Mouse (Mus musculus) brain, adult 10 weeks (tissue): ENCODE data around the gene Hsd17b12. TPM values are rescaled to one million over a fixed set of nuclear protein-coding genes. Genes with fewer than 3 reads are reported as not detected.

Experiments used
- polyA plus RNA-seq: library from polyadenylated mRNA; stranded (reverse); fragments of 350-450 nt; fragmentation: Illumina TruSeq; extraction: RNeasy Lipid Tissue Mini Kit (QIAGEN cat#74804); gene quantifications from one replicate; pipeline ENCODE4 v1.2.3, GENCODE M21; 2015; ENCODE audit warnings: low read depth, low replicate concordance

The Hsd17b12 gene
- 125 TPM for polyA plus RNA-seq

DNA sequence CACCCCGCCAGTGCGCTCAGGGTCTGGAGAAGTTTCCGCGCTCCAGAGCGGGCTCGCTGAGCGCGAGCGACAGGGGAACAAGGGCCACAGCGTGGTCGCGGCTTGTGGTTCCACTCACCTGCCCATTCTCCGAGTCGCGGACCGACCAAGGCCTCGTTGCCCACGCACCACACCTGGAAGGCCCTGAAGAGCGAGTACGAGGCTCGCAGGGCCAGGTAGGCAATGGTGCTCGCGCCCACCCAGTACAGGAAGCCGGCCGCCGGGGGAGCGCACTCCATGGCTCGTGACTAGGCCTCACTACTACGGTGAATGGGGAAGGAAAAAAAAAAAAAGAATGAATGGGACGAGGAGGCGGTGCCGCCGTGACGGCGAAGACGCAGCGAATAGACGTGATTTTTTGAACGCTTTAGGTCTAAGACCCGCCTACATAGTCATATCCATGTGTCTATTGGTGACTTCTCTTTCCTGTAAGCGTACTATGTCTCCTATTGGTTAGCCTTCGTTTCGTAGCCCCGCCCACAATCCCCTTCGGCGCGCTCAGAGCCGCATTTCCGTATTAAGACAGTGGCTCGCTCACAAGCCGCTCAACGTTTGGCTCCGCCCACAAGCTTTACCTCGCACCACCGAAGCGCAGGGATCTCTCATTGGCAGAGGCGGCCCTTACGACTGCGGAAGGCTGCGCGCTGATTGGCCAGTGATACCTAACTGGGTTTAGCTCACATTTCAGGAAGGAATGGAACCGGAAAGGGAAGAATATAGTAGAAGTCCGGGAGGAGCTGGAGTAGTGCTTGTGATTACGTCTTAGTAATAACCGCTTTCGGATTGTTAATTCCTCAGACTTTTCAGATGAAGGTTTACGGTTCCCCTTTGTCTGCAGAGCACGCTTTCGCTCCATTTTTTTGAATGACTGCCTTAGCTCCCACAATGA, at the start of gene Hsd17b12:
Hsd17b12 (minus strand) TSS at position 373 of the 928 bp plus-strand sequence.

DNA sequence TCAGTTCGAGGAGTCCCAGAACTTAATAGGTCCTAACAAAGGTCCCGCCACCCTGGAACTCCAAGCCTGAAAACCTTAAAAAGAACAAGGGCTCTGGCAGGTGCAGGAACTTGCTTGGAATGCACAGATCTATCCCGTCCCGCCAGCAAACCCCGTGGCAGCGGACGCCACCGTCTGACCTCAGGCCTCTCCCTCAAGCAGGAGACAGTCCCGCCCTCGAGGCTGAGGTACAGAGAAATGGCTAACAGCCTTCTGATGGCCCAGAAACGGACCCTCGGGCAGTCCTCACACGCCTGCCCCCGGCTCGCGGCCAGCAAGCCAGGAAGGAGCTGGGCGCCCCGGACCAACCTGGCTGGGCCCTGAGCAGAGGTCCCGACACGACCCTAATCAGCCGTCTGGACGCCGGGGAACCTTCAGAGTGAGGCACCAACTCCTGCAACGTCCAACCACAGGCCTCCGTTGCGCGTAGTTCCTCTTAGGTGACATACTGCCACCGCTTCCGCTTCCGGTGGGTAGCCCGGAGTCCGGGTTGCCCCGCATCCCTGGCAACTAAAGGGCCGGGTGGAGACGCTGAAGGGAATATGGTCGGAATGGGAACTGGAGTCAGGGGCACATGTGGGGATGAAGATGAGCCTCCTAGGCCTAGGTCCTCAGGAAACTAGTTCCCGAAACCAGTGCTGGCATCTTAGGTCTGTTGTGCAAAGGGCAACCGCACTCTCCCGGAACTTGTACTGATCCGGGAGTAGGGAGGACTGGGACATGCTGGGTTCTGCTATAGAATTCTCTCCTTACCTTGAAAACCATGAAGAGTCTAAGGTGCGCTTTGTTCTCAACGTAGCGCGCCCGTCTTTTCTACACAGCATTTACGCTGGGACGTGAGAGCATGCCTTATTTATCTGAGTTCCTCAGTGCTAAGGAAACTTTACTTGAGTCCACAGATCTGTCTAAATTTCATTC, 147.2 kb downstream of the Hsd17b12 start, which contains the start of gene Alkbh3:
Alkbh3 (minus strand) TSS at position 473 of the 957 bp plus-strand sequence.

GRCm38 (mm10) chr2:93996254-93996653, 161.5 kb downstream of the Hsd17b12 start, which contains the start of gene Gm27027:
Gene Gm27027, minus strand, starts transcription at chr2:93996354.

Other genes with a start within 250 kb of the Hsd17b12 start
- gene Gm13889, start 200.8 kb downstream of the Hsd17b12 start, polyA plus RNA-seq, result 23.1 TPM
- gene Gm27027, start 161.6 kb downstream of the Hsd17b12 start, polyA plus RNA-seq, result not detected
- gene Alkbh3, start 147.2 kb downstream of the Hsd17b12 start, polyA plus RNA-seq, result 26.4 TPM
- gene Ttc17, start 248.7 kb upstream of the Hsd17b12 start, polyA plus RNA-seq, result 25.8 TPM